Mouse (Mus musculus): ENCODE data around the gene Ccdc181.

DNA sequence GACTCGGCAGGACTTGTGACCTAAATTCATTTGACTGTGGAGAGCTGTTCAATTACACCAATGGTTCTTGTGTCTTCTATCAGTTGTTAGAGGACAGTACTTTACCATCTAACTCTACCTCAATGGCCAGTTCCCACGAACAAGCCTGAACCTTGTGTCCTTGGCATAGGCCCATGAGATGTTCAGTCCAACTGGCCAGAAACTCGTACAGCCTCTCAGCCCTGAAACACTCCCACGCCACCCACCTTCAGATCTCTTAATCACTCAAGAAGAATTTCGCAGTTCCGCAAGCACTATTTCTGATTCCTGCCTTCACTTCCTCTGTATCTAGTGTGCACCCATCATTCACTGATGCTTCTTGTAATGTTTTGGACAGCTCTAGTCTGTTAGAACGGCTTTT, 39.3 kb upstream of the Ccdc181 start:
- no peak for TF ChIP-seq CTCF (IDR thresholded peaks at IDR 0.05; ENCODE audit: control insufficient read depth, insufficient read depth, insufficient replicate concordance, low read depth, low read length)
- no peak for TF ChIP-seq POLR2A (IDR thresholded peaks at IDR 0.05; ENCODE audit: control insufficient read depth, low read depth, low read length)
